Mouse (Mus musculus) lung, adult 2 months (tissue): ENCODE measurements around the gene Dimt1. TPM values are rescaled to one million over a fixed set of nuclear protein-coding genes. Genes with fewer than 3 reads are reported as not detected.
"Not testable (repeated sequence)": the region's sequence is repeated elsewhere in the genome, so short reads cannot be mapped to it uniquely, and the experiment has no call there.

Experiments
- DNase-seq: peaks from one replicate; pipeline ENCODE4 v3.0.0; 2022
- H3K4me1 ChIP-seq: fragments of 200-500 bp; 2 replicates; pipeline ENCODE4 v1.6.1; 2011; ENCODE audit warnings: low read length; ENCODE audit not compliant: control insufficient read depth, insufficient read depth
- H3K4me3 ChIP-seq: fragments of 200-500 bp; replicated peaks from 2 replicates; pipeline ENCODE3; 2011; ENCODE audit warnings: low read depth, mild to moderate bottlenecking, control low read depth, low read length; ENCODE audit errors: extremely low read depth
- CTCF ChIP-seq: fragments of 200-500 bp; IDR thresholded peaks from 2 replicates; pipeline ENCODE4 v1.5.1; 2011; ENCODE audit warnings: mild to moderate bottlenecking, low read length, control low read depth; ENCODE audit not compliant: insufficient read depth
- POLR2A ChIP-seq: fragments of 200-500 bp; IDR thresholded peaks from 2 replicates; pipeline ENCODE4 v1.6.1; 2011; ENCODE audit warnings: low read depth, mild to moderate bottlenecking, control low read depth, low read length, borderline replicate concordance; ENCODE audit errors: extremely low read depth
- whole genome bisulfite sequencing: fragments of 180-500 bp; shearing (Covaris S2); methylation state at CpG from one replicate; pipeline ENCODE4 v1.1.7; 2018; 5-methylcytosine and 5-hydroxymethylcytosine counted together
- polyA plus RNA-seq: library from polyadenylated mRNA; depleted of rRNA; stranded (reverse); fragments of >200 nt; gene quantifications from 2 replicates; pipeline ENCODE4 v1.2.3, GENCODE M21; 2012; rRNA removed

The Dimt1 gene
- polyA plus RNA-seq, 1 experiment: 4.9 TPM

DNA sequence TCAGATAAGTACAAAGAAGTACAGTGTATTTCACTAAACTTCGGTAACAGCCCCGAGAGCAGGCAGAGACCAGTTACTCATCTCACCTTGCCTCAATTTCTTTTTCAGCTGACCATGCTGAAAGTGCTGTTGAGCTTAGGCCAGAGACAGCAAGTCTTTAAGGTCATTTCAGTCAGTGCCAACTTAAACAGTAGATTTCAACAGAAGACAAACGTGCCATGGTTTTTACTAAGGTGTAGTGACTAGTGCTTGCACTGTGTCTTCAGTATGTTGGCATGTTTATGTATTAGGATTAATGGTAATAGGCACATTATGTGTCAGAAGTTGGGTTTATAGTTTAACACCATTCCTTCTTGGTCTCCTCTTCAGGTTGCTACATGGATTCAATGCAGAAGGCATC is 11.4 kb downstream of the Dimt1 start:
- no peak overlapping the region for H3K4me3 ChIP-seq
- TF ChIP-seq CTCF (no peak), POLR2A (no peak)
- 80% methylated on average over 3 of the region's 3 CpGs for WGBS
- no peak for DNase-seq
- H3K4me1 ChIP-seq: no peaks in the 10 kb centered on the region

DNA sequence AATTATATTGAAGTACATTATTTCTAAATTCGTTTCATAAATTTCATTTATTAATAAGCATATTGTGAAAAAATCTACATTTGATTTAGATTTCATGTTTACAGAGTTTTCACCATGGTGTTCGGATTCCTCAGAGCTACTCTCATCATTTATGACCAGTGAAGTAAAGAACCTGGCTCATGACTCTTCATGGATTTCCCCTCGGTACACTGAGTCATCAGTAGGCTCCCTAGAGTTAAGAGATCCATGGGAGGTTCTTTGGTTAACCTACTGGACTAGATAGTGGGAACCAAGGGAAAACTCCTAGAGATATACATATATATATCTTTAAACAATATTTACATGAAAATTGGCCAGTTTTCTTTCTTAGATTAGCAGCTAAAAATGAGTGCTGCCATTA is 13.6 kb downstream of the Dimt1 start:
- Histone ChIP-seq H3K4me3 (no peak overlapping the region), H3K4me1 (no peaks in the 10 kb centered on the region)
- no peak for DNase-seq
- WGBS: 87% methylated on average over 3 of the region's 3 CpGs
- TF ChIP-seq POLR2A (no peak), CTCF (no peak)

DNA sequence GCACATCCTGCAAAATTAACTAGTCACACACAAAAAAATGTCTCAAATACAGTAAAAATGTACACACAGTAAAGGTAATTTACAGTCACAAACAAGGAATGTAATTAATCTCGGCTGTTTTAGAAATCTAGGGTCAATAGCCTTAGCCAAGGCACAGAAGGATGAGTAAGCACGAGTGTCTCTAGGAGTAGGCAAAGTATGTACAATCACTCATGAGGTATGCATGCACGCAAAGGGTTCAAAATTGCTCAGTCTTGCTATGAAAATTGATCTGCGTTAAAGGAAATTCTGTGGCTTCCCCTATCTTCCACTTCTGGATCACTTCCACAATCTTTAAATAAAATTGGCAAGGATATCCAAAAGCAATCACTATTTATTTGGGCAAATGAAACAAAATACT is 14.6 kb downstream of the Dimt1 start:
- TF ChIP-seq POLR2A: no peak
- no peak for TF ChIP-seq CTCF
- no peak overlapping the region for H3K4me3 ChIP-seq
- no peaks in the 10 kb centered on the region for H3K4me1 ChIP-seq
- DNase-seq: no peak
- WGBS: 84% methylated on average over 4 of the region's 4 CpGs

- no peak overlapping the region for H3K4me3 ChIP-seq
- DNase-seq: no peak
- no peak for TF ChIP-seq CTCF
- no peak for TF ChIP-seq POLR2A
- H3K4me1 ChIP-seq: peaks cover 2% of the 10 kb centered on the region
- 70% methylated on average over 2 of the region's 2 CpGs for WGBS
These were observed 50.0 kb downstream of the Dimt1 start for GRCm38 (mm10) chr13:106996891-106997290.

DNA sequence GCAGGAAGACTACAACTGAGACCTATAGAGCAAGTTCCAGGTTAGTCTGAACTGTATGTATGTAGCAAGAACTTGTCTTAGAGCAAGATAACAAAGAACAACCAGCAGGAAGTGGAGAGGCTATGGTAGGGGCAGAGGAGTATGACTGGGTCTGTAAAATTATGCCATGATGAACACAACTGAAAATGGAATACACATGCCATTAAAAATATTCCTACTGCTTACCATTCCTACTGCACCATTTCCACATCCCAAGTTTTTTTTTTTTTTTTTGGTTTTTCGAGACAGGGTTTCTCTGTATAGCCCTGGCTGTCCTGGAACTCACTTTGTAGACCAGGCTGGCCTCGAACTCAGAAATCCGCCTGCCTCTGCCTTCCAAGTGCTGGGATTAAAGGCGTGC is 50.6 kb downstream of the Dimt1 start:
- not testable (repeated sequence) for DNase-seq
- 90% methylated on average over 4 of the region's 4 CpGs for WGBS

GRCm38 (mm10) chr13:106998026-106998425 is 51.1 kb downstream of the Dimt1 start:
- WGBS: 88% methylated on average over 2 of the region's 2 CpGs
- TF ChIP-seq POLR2A: no peak
- TF ChIP-seq CTCF: no peak

More for the DNA sequence above, 50.6 kb downstream of the Dimt1 start:
- H3K4me1 ChIP-seq, H3K4me3 ChIP-seq: not testable (repeated sequence)

GRCm38 (mm10) chr13:106998671-106999070 is 51.7 kb downstream of the Dimt1 start:
- TF ChIP-seq POLR2A: no peak
- TF ChIP-seq CTCF: no peak
- Histone ChIP-seq H3K4me3 (no peak overlapping the region), H3K4me1 (peaks cover 2% of the 10 kb centered on the region)
- no peak for DNase-seq
- 21% methylated on average over 5 of the region's 5 CpGs for WGBS

More at GRCm38 (mm10) chr13:106998026-106998425, 51.1 kb downstream of the Dimt1 start:
- Histone ChIP-seq H3K4me1 (peaks cover 2% of the 10 kb centered on the region), H3K4me3 (no peak overlapping the region)
- no peak for DNase-seq

DNA sequence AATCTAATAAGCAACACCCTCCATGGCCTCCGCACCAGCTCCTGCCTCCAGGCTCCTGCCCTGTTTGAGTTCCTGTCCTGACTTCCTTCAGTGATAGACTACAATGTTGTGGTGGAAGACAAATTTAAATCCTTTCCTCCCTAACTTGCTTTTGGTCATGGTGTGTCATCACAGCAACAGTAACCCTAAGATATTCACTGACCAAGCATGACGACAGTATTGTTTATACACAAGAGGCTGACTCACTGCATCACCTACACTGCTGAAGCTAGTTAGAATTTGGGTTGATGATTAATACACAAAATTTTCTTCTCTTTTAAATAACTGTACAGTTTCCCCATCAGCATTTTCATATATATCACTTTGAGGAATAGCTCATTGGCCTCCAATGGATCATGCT is 56.3 kb downstream of the Dimt1 start:
- TF ChIP-seq CTCF (no peak), POLR2A (no peak)
- DNase-seq: no peak
- no peak overlapping the region for H3K4me3 ChIP-seq
- H3K4me1 ChIP-seq: peaks cover 2% of the 10 kb centered on the region; the same call in 1 of the 2 replicates
- 45% methylated on average over 2 of the region's 2 CpGs for WGBS

- no peak for TF ChIP-seq POLR2A
- no peak for TF ChIP-seq CTCF
- H3K4me1 ChIP-seq: no peaks in the 10 kb centered on the region; the same call in 1 of the 2 replicates
- WGBS: 74% methylated on average over 4 of the region's 4 CpGs
- H3K4me3 ChIP-seq: no peak overlapping the region
- DNase-seq: no peak
These were observed 61.2 kb downstream of the Dimt1 start for GRCm38 (mm10) chr13:107008174-107008573.

Other genes with a start within 250 kb of the Dimt1 start
- gene Ipo11, start 10.2 kb upstream of the Dimt1 start, polyA plus RNA-seq: 11.9 and 13.6 TPM in 2 replicates
- gene Kif2a, start 75.0 kb downstream of the Dimt1 start, polyA plus RNA-seq: 1.7 and 4.5 TPM in 2 replicates